Comparison of ENCODE assay signal across 8 mouse cellular contexts in genomic region chr11:78245627-78246317, GRCm38 (mm10). TPM values are rescaled to one million over a fixed set of nuclear protein-coding genes. Genes with fewer than 3 reads are reported as not detected.
DNase-seq lines count a peak whose midpoint lies in the region; ATAC-seq and TF ChIP-seq lines count a peak whose summit lies in the region.

Gene Sdf2, plus strand, starts transcription at chr11:78245746.
Gene Supt6, minus strand, starts transcription at chr11:78245987.

- ATAC-seq in heart, embryonic 12.5 days (ENCODE audit: insufficient number of reproducible peaks, low FRiP score): peak; percentile 93
- ATAC-seq in kidney, postnatal 0 days (replicated peaks; ENCODE audit: low FRiP score, low read depth): peak; percentile 93
- ATAC-seq in liver, embryonic 11.5 days (replicated peaks; ENCODE audit: low FRiP score): peak; percentile 88
- ATAC-seq in stomach, embryonic 14.5 days (ENCODE audit: insufficient number of reproducible peaks, insufficient read depth, low FRiP score, low read depth): peak; percentile 89

- peak within 1 kb of the TSS; percentile 91 for H3K4me2 ChIP-seq in heart, embryonic 12.5 days
- peak within 1 kb of the TSS; percentile 70 for H3K4me2 ChIP-seq in kidney, postnatal 0 days (ENCODE audit: low read length)
- peak within 1 kb of the TSS; percentile 75 for H3K4me2 ChIP-seq in liver, embryonic 11.5 days
- peak within 1 kb of the TSS; percentile 72 for H3K4me2 ChIP-seq in stomach, embryonic 14.5 days (replicated peaks; ENCODE audit: low read depth, low read length)

- peaks cover 77% of the 10 kb centered on the region for H3K79me3 ChIP-seq in C2C12 (ENCODE audit: low read depth)

- H3K79me2 ChIP-seq in C2C12 (ENCODE audit: control insufficient read depth, insufficient read depth): peaks cover 94% of the 10 kb centered on the region

- H3K9ac ChIP-seq in heart, embryonic 12.5 days: peak within 1 kb of the TSS; percentile 97
- H3K9ac ChIP-seq in kidney, postnatal 0 days (ENCODE audit: low read depth, low read length): peak within 1 kb of the TSS; percentile 91
- peak within 1 kb of the TSS; percentile 94 for H3K9ac ChIP-seq in liver, embryonic 11.5 days (ENCODE audit: low read depth, low read length)
- peak within 1 kb of the TSS; percentile 83 for H3K9ac ChIP-seq in stomach, embryonic 14.5 days (replicated peaks; ENCODE audit: low read depth, low read length)

- H3ac ChIP-seq in C2C12 (ENCODE audit: control insufficient read depth, insufficient read length, low read depth): peak within 1 kb of the TSS; percentile 79

- peaks cover 57% of the 10 kb centered on the region for H3K4me1 ChIP-seq in erythroblast, embryonic 14.5 days (ENCODE audit: control insufficient read depth)
- peaks cover 20% of the 10 kb centered on the region for H3K4me1 ChIP-seq in heart, embryonic 12.5 days (replicated peaks)
- H3K4me1 ChIP-seq in kidney, postnatal 0 days (replicated peaks; ENCODE audit: insufficient read depth, low read length): peaks cover 7% of the 10 kb centered on the region
- H3K4me1 ChIP-seq in liver, embryonic 11.5 days (replicated peaks; ENCODE audit: control insufficient read depth, insufficient read depth, low read length): peaks cover 21% of the 10 kb centered on the region
- H3K4me1 ChIP-seq in stomach, embryonic 14.5 days (ENCODE audit: control insufficient read depth, insufficient read depth, low read length): peaks cover 12% of the 10 kb centered on the region

- peak within 1 kb of the TSS; percentile 92 for H3K27ac ChIP-seq in heart, embryonic 12.5 days (ENCODE audit: poor library complexity, severe bottlenecking)
- H3K27ac ChIP-seq in kidney, postnatal 0 days: peak within 1 kb of the TSS; percentile 97
- peak within 1 kb of the TSS; percentile 85 for H3K27ac ChIP-seq in liver, embryonic 11.5 days (ENCODE audit: low read depth, low read length)
- peak within 1 kb of the TSS; percentile 97 for H3K27ac ChIP-seq in stomach, embryonic 14.5 days (ENCODE audit: low read length)

- TF ChIP-seq CTCF in C2C12 (IDR thresholded peaks at IDR 0.05; ENCODE audit: control insufficient read depth, insufficient read depth, insufficient read length): no peak
- TF ChIP-seq CTCF in brain, embryonic 14.5 days (IDR thresholded peaks at IDR 0.05; ENCODE audit: borderline replicate concordance, extremely low read depth, insufficient read depth, insufficient read length): no peak; the same call in 1 of the 2 replicates
- TF ChIP-seq CTCF in kidney, postnatal 0 days (IDR thresholded peaks at IDR 0.05; ENCODE audit: low read depth): no peak

- H3K27me3 ChIP-seq in C2C12 (ENCODE audit: control insufficient read depth, insufficient read depth, insufficient read length): no peaks in the 10 kb centered on the region
- no peaks in the 10 kb centered on the region for H3K27me3 ChIP-seq in erythroblast, embryonic 14.5 days (ENCODE audit: control insufficient read depth)
- no peaks in the 10 kb centered on the region for H3K27me3 ChIP-seq in heart, embryonic 12.5 days (replicated peaks)
- no peaks in the 10 kb centered on the region for H3K27me3 ChIP-seq in kidney, postnatal 0 days (ENCODE audit: insufficient read depth, low read length)
- no peaks in the 10 kb centered on the region for H3K27me3 ChIP-seq in liver, embryonic 11.5 days (replicated peaks; ENCODE audit: control insufficient read depth, insufficient read depth, low read length)
- no peaks in the 10 kb centered on the region for H3K27me3 ChIP-seq in stomach, embryonic 14.5 days (ENCODE audit: control insufficient read depth, insufficient read depth, low read length)

- WGBS in heart, embryonic 12.5 days: under 1% methylated on average over 50 of the region's 50 CpGs
- under 1% methylated on average over 50 of the region's 50 CpGs for WGBS in kidney, postnatal 0 days
- under 1% methylated on average over 50 of the region's 50 CpGs for WGBS in liver, embryonic 11.5 days
- WGBS in stomach, embryonic 14.5 days: under 1% methylated on average over 50 of the region's 50 CpGs

- DNase-seq in brain, embryonic 14.5 days (ENCODE audit: low read depth): peak; percentile 96
- peak; percentile 96 for DNase-seq in kidney, postnatal 0 days (ENCODE audit: low spot score)
- DNase-seq in liver, embryonic 11.5 days (ENCODE audit: low spot score): peak; percentile 97
- peak; percentile 94 for DNase-seq in naive thymus-derived CD4-positive, alpha-beta T cell, adult 2 months (ENCODE audit: low read depth)

- TF ChIP-seq POLR2A in brain, embryonic 14.5 days (IDR thresholded peaks at IDR 0.05; ENCODE audit: borderline replicate concordance, extremely low read depth, insufficient read depth, insufficient read length, poor library complexity, severe bottlenecking): peak; percentile 69; the same call in 1 of the 2 replicates

- peak within 1 kb of the TSS; percentile 82 for H3K4me3 ChIP-seq in C2C12 (ENCODE audit: insufficient read depth, poor library complexity, severe bottlenecking)
- peak within 1 kb of the TSS; percentile 74 for H3K4me3 ChIP-seq in erythroblast, embryonic 14.5 days (replicated peaks)
- peak within 1 kb of the TSS; percentile 91 for H3K4me3 ChIP-seq in heart, embryonic 12.5 days
- peak within 1 kb of the TSS; percentile 79 for H3K4me3 ChIP-seq in kidney, postnatal 0 days (replicated peaks; ENCODE audit: low read depth, low read length)
- peak within 1 kb of the TSS; percentile 99 for H3K4me3 ChIP-seq in liver, embryonic 11.5 days (ENCODE audit: low read depth, low read length)
- peak within 1 kb of the TSS; percentile 97 for H3K4me3 ChIP-seq in stomach, embryonic 14.5 days (ENCODE audit: low read depth, low read length)

- peaks cover 12% of the 10 kb centered on the region for H3K36me3 ChIP-seq in C2C12 (ENCODE audit: control insufficient read depth, insufficient read depth)
- peaks cover 28% of the 10 kb centered on the region for H3K36me3 ChIP-seq in erythroblast, embryonic 14.5 days (ENCODE audit: control insufficient read depth)
- peaks cover 8% of the 10 kb centered on the region for H3K36me3 ChIP-seq in heart, embryonic 12.5 days
- H3K36me3 ChIP-seq in kidney, postnatal 0 days (ENCODE audit: insufficient read depth, low read length): peaks cover 7% of the 10 kb centered on the region
- peaks cover under 1% of the 10 kb centered on the region; the same call in 1 of the 2 replicates for H3K36me3 ChIP-seq in liver, embryonic 11.5 days (ENCODE audit: control insufficient read depth, insufficient read depth, low read length)
- peaks cover 3% of the 10 kb centered on the region for H3K36me3 ChIP-seq in stomach, embryonic 14.5 days (ENCODE audit: control insufficient read depth, insufficient read depth, low read length)

- H3K9me3 ChIP-seq in erythroblast, embryonic 14.5 days (ENCODE audit: control insufficient read depth, low read length): no peaks in the 10 kb centered on the region
- H3K9me3 ChIP-seq in heart, embryonic 12.5 days (replicated peaks): no peaks in the 10 kb centered on the region
- H3K9me3 ChIP-seq in kidney, postnatal 0 days (replicated peaks; ENCODE audit: low read length): no peaks in the 10 kb centered on the region
- H3K9me3 ChIP-seq in liver, embryonic 11.5 days (ENCODE audit: control insufficient read depth, low read length): no peaks in the 10 kb centered on the region
- no peaks in the 10 kb centered on the region for H3K9me3 ChIP-seq in stomach, embryonic 14.5 days (ENCODE audit: control insufficient read depth, low read depth, low read length)

TF ChIP-seq in C2C12, 6 proteins besides CTCF, POLR2A, EP300 and RAD21:
- TF ChIP-seq MYOG (IDR thresholded peaks at IDR 0.05; ENCODE audit: control insufficient read depth, extremely low read depth, insufficient read length) (no peak), USF1 (IDR thresholded peaks at IDR 0.05; ENCODE audit: low read depth) (no peak), CEBPB (IDR thresholded peaks at IDR 0.05; ENCODE audit: low read depth) (no peak), MAX (IDR thresholded peaks at IDR 0.05) (no peak), MYOD1 (IDR thresholded peaks at IDR 0.05; ENCODE audit: control insufficient read depth, insufficient read length, low read depth) (no peak), FOSL1 (IDR thresholded peaks at IDR 0.05; ENCODE audit: insufficient read depth, low read length, poor library complexity, severe bottlenecking) (no peak)

RNA-seq across cellular contexts. Expression of gene Sdf2, which starts in this region (rescaled TPM):
- 76.8 TPM for polyA plus RNA-seq in C2C12 (2012; fragmentation: generic; extraction: Trizol)
- polyA plus RNA-seq in brain, embryonic 14.5 days (2012; rRNA removed): 109 and 130 TPM in 2 replicates
- 0.32 and 0.49 TPM in 2 replicates for polyA plus RNA-seq in erythroblast, embryonic 14.5 days (2012)
- 47.5 and 50.1 TPM in 2 replicates for polyA plus RNA-seq in heart, embryonic 12.5 days (2016; fragmentation: Nextera tagmentation; extraction: Ambion mirVana)
- 104 and 106 TPM in 2 replicates for polyA plus RNA-seq in kidney, postnatal 0 days (2015; fragmentation: Nextera tagmentation; extraction: Ambion mirVana)
- polyA plus RNA-seq in liver, embryonic 11.5 days (2014; fragmentation: Nextera tagmentation; extraction: Ambion mirVana): 47.4 and 48.7 TPM in 2 replicates
- 101 and 102 TPM in 2 replicates for polyA plus RNA-seq in stomach, embryonic 14.5 days (2014; fragmentation: Nextera tagmentation; extraction: Ambion mirVana)

RNA-seq across cellular contexts. Expression of gene Supt6, which starts in this region (rescaled TPM):
- polyA plus RNA-seq in C2C12 (2012; fragmentation: generic; extraction: Trizol): 33.9 TPM
- 17.3 and 39.5 TPM in 2 replicates for polyA plus RNA-seq in brain, embryonic 14.5 days (2012; rRNA removed)
- 9.4 and 11.6 TPM in 2 replicates for polyA plus RNA-seq in erythroblast, embryonic 14.5 days (2012)
- 26.1 and 28.5 TPM in 2 replicates for polyA plus RNA-seq in heart, embryonic 12.5 days (2016; fragmentation: Nextera tagmentation; extraction: Ambion mirVana)
- 14.4 and 16.8 TPM in 2 replicates for polyA plus RNA-seq in kidney, postnatal 0 days (2015; fragmentation: Nextera tagmentation; extraction: Ambion mirVana)
- 30.9 and 32.9 TPM in 2 replicates for polyA plus RNA-seq in liver, embryonic 11.5 days (2014; fragmentation: Nextera tagmentation; extraction: Ambion mirVana)
- 25.3 and 26.2 TPM in 2 replicates for polyA plus RNA-seq in stomach, embryonic 14.5 days (2014; fragmentation: Nextera tagmentation; extraction: Ambion mirVana)

Comparison
In these comparisons a context has a peak if more than half of its experiments do, and no peak if none do; other contexts are left out.
1. Peak in every context shown above with its lines: DNase-seq, ATAC-seq, H3K4me3 ChIP-seq and H3K27ac ChIP-seq.
2. RNA of gene Sdf2 (polyA plus RNA-seq): 109 to 130 TPM in brain, embryonic 14.5 days, 104 to 106 TPM in kidney, postnatal 0 days, 101 to 102 TPM in stomach, embryonic 14.5 days, 76.8 TPM in C2C12 (single experiment), 47.4 to 48.7 TPM in liver, embryonic 11.5 days and 47.5 to 50.1 TPM in heart, embryonic 12.5 days; 0.32 to 0.49 TPM in erythroblast, embryonic 14.5 days; every median in the first group is over 10 times any median in the second.